Mouse (Mus musculus) C2C12 (cell line): ENCODE data around the gene Acer3.

Source experiments
- CEBPB ChIP-seq: IDR thresholded peaks from one replicate; pipeline ENCODE4 v1.6.1; 2011; ENCODE audit warnings: low read depth, mild to moderate bottlenecking, control low read depth, moderate library complexity
- CTCF ChIP-seq: IDR thresholded peaks from one replicate; pipeline ENCODE4 v1.5.1; 2011; ENCODE audit not compliant: control insufficient read depth, insufficient read depth, insufficient read length
- MAX ChIP-seq: IDR thresholded peaks from one replicate; pipeline ENCODE4 v1.6.1; 2011; ENCODE audit warnings: mild to moderate bottlenecking, control low read depth
- MYOD1 ChIP-seq: IDR thresholded peaks from one replicate; pipeline ENCODE4 v1.6.1; 2011; ENCODE audit warnings: low read depth; ENCODE audit not compliant: control insufficient read depth, insufficient read length
- MYOG ChIP-seq: IDR thresholded peaks from one replicate; pipeline ENCODE4 v1.6.1; 2011; ENCODE audit not compliant: control insufficient read depth, insufficient read length; ENCODE audit errors: extremely low read depth
- USF1 ChIP-seq: IDR thresholded peaks from one replicate; pipeline ENCODE4 v1.6.1; 2011; ENCODE audit warnings: low read depth, mild to moderate bottlenecking, control low read depth, moderate library complexity

- TF ChIP-seq USF1 (no peak), CEBPB (no peak), CTCF (no peak), MAX (no peak), MYOD1 (no peak), MYOG (no peak)
Observed at GRCm38 (mm10) chr7:98307921-98308606, 12.9 kb downstream of the Acer3 start.
